In genomic region chr11:98754621-98755181, GRCm38 (mm10) we compare ENCODE assay signal across 8 mouse cellular contexts. TPM values are rescaled to one million over a fixed set of nuclear protein-coding genes. Genes with fewer than 3 reads are reported as not detected.
DNase-seq lines count a peak whose midpoint lies in the region; ATAC-seq lines count a peak whose summit lies in the region.

No protein-coding gene starts in this region.

- 24% methylated on average over 7 of the region's 7 CpGs for WGBS in forebrain, embryonic 14.5 days
- 24% methylated on average over 7 of the region's 7 CpGs for WGBS in hindbrain, embryonic 13.5 days
- 28% methylated on average over 7 of the region's 7 CpGs for WGBS in limb, embryonic 10.5 days

- peak overlapping the region; percentile 63; the same call in 1 of the 2 replicates for H3K27ac ChIP-seq in forebrain, embryonic 14.5 days (ENCODE audit: low read depth, low read length)
- H3K27ac ChIP-seq in hindbrain, embryonic 13.5 days: peak overlapping the region; percentile 99
- H3K27ac ChIP-seq in limb, embryonic 10.5 days: peak overlapping the region; percentile 51

- ATAC-seq in forebrain, embryonic 14.5 days: peak; percentile 43
- no peak for ATAC-seq in hindbrain, embryonic 13.5 days (ENCODE audit: low FRiP score)

- H3K36me3 ChIP-seq in forebrain, embryonic 14.5 days (ENCODE audit: control insufficient read depth, insufficient read depth, low read length): peaks cover 63% of the 10 kb centered on the region
- H3K36me3 ChIP-seq in hindbrain, embryonic 13.5 days: peaks cover 59% of the 10 kb centered on the region
- H3K36me3 ChIP-seq in limb, embryonic 10.5 days: peaks cover 26% of the 10 kb centered on the region

- H3K4me3 ChIP-seq in forebrain, embryonic 14.5 days (ENCODE audit: low read depth, low read length): no peak overlapping the region
- no peak overlapping the region for H3K4me3 ChIP-seq in hindbrain, embryonic 13.5 days
- H3K4me3 ChIP-seq in limb, embryonic 10.5 days: no peak overlapping the region

- H3K9ac ChIP-seq in forebrain, embryonic 14.5 days (ENCODE audit: low read length): no peak overlapping the region
- peak overlapping the region; percentile 30; the same call in 1 of the 2 replicates for H3K9ac ChIP-seq in hindbrain, embryonic 13.5 days

- H3K9me3 ChIP-seq in forebrain, embryonic 14.5 days (replicated peaks; ENCODE audit: control insufficient read depth, low read length): no peaks in the 10 kb centered on the region
- H3K9me3 ChIP-seq in hindbrain, embryonic 13.5 days: no peaks in the 10 kb centered on the region
- H3K9me3 ChIP-seq in limb, embryonic 10.5 days (replicated peaks): no peaks in the 10 kb centered on the region

- H3K27me3 ChIP-seq in forebrain, embryonic 14.5 days (replicated peaks; ENCODE audit: control insufficient read depth, insufficient read depth, low read length): no peaks in the 10 kb centered on the region
- H3K27me3 ChIP-seq in hindbrain, embryonic 13.5 days: no peaks in the 10 kb centered on the region
- H3K27me3 ChIP-seq in limb, embryonic 10.5 days (ENCODE audit: low read depth, poor library complexity, severe bottlenecking): no peaks in the 10 kb centered on the region

- peaks cover 29% of the 10 kb centered on the region for H3K4me1 ChIP-seq in forebrain, embryonic 14.5 days (ENCODE audit: control insufficient read depth, insufficient read depth, low read length)
- H3K4me1 ChIP-seq in hindbrain, embryonic 13.5 days (replicated peaks): peaks cover 65% of the 10 kb centered on the region
- peaks cover 45% of the 10 kb centered on the region for H3K4me1 ChIP-seq in limb, embryonic 10.5 days

- peak; percentile 51 to 77 for DNase-seq in layer of hippocampus, adult 18-20 months (ENCODE audit: low spot score in 2 of 2)
- no peak for DNase-seq in layer of hippocampus, postnatal 14 days (ENCODE audit: low spot score in 2 of 2)
- peak; percentile 75 for DNase-seq in c-Kit-positive CD71-positive TER-119-positive erythroid progenitor cells, embryonic 14.5 days (ENCODE audit: low spot score)
- peak; percentile 81 for DNase-seq in forebrain, embryonic 14.5 days (ENCODE audit: low spot score)
- DNase-seq in limb, embryonic 10.5 days (ENCODE audit: low spot score): peak; percentile 90
- DNase-seq in mesoderm, embryonic 11.5 days (ENCODE audit: low read depth, low spot score): peak; percentile 89
- DNase-seq in spleen, adult 12 weeks (ENCODE audit: low spot score): peak; percentile 62

- no peak overlapping the region for H3K4me2 ChIP-seq in forebrain, embryonic 14.5 days (ENCODE audit: low read length)
- H3K4me2 ChIP-seq in hindbrain, embryonic 13.5 days: no peak overlapping the region

RNA-seq across cellular contexts. Expression of gene Thra, which starts 14.3 kb away (rescaled TPM):
- total RNA-seq in layer of hippocampus, adult 18-20 months (2021): 1,000 to 10,000 TPM; 1,110 to 1,111 TPM
- 1,000 to 10,000 TPM; 1,264 to 1,291 TPM for total RNA-seq in layer of hippocampus, postnatal 14 days (2021)
- 164 and 199 TPM in 2 replicates for polyA plus RNA-seq in forebrain, embryonic 14.5 days (2014; fragmentation: Nextera tagmentation; extraction: Ambion mirVana)
- polyA plus RNA-seq in hindbrain, embryonic 13.5 days (2015; fragmentation: Nextera tagmentation; extraction: Ambion mirVana): 117 and 122 TPM in 2 replicates
- 6.3 and 11.6 TPM in 2 replicates for polyA plus RNA-seq in limb, embryonic 10.5 days (2016; fragmentation: Nextera tagmentation; extraction: Ambion mirVana)

RNA-seq across cellular contexts. Expression of gene Nr1d1, which starts 20.4 kb away (rescaled TPM):
- total RNA-seq in layer of hippocampus, adult 18-20 months (2021): 10 to 100 TPM; 66.6 to 84.3 TPM
- total RNA-seq in layer of hippocampus, postnatal 14 days (2021): 10 to 100 TPM; 53.3 to 65.3 TPM
- polyA plus RNA-seq in forebrain, embryonic 14.5 days (2014; fragmentation: Nextera tagmentation; extraction: Ambion mirVana): 2.2 and 3.1 TPM in 2 replicates
- polyA plus RNA-seq in hindbrain, embryonic 13.5 days (2015; fragmentation: Nextera tagmentation; extraction: Ambion mirVana): 1.9 and 2.4 TPM in 2 replicates
- 1.2 and 1.5 TPM in 2 replicates for polyA plus RNA-seq in limb, embryonic 10.5 days (2016; fragmentation: Nextera tagmentation; extraction: Ambion mirVana)

RNA-seq across cellular contexts. Expression of gene Med24, which starts 25.5 kb away (rescaled TPM):
- 100 to 1,000 TPM; 126 TPM for total RNA-seq in layer of hippocampus, adult 18-20 months (2021)
- total RNA-seq in layer of hippocampus, postnatal 14 days (2021): 100 to 1,000 TPM; 109 to 110 TPM
- 76.0 and 85.9 TPM in 2 replicates for polyA plus RNA-seq in forebrain, embryonic 14.5 days (2014; fragmentation: Nextera tagmentation; extraction: Ambion mirVana)
- 72.4 and 75.2 TPM in 2 replicates for polyA plus RNA-seq in hindbrain, embryonic 13.5 days (2015; fragmentation: Nextera tagmentation; extraction: Ambion mirVana)
- polyA plus RNA-seq in limb, embryonic 10.5 days (2016; fragmentation: Nextera tagmentation; extraction: Ambion mirVana): 77.3 and 82.6 TPM in 2 replicates

RNA-seq across cellular contexts. Expression of gene Msl1, which starts 40.6 kb away (rescaled TPM):
- total RNA-seq in layer of hippocampus, adult 18-20 months (2021): 100 to 1,000 TPM; 178 to 183 TPM
- total RNA-seq in layer of hippocampus, postnatal 14 days (2021): 100 to 1,000 TPM; 149 to 161 TPM
- 19.3 and 20.5 TPM in 2 replicates for polyA plus RNA-seq in forebrain, embryonic 14.5 days (2014; fragmentation: Nextera tagmentation; extraction: Ambion mirVana)
- polyA plus RNA-seq in hindbrain, embryonic 13.5 days (2015; fragmentation: Nextera tagmentation; extraction: Ambion mirVana): 31.5 and 33.0 TPM in 2 replicates
- polyA plus RNA-seq in limb, embryonic 10.5 days (2016; fragmentation: Nextera tagmentation; extraction: Ambion mirVana): 22.8 and 25.0 TPM in 2 replicates

RNA-seq across cellular contexts. Expression of gene Casc3, which starts 50.0 kb away (rescaled TPM):
- total RNA-seq in layer of hippocampus, adult 18-20 months (2021): 10 to 100 TPM; 57.0 to 58.4 TPM
- total RNA-seq in layer of hippocampus, postnatal 14 days (2021): 10 to 100 TPM; 56.7 to 59.7 TPM
- 41.0 and 45.0 TPM in 2 replicates for polyA plus RNA-seq in forebrain, embryonic 14.5 days (2014; fragmentation: Nextera tagmentation; extraction: Ambion mirVana)
- polyA plus RNA-seq in hindbrain, embryonic 13.5 days (2015; fragmentation: Nextera tagmentation; extraction: Ambion mirVana): 48.7 and 50.2 TPM in 2 replicates
- polyA plus RNA-seq in limb, embryonic 10.5 days (2016; fragmentation: Nextera tagmentation; extraction: Ambion mirVana): 46.7 and 51.9 TPM in 2 replicates

Comparison
In these comparisons a context has a peak if more than half of its experiments do, and no peak if none do; other contexts are left out.
1. DNase-seq: peak in layer of hippocampus, adult 18-20 months (2 of 2), c-Kit-positive CD71-positive TER-119-positive erythroid progenitor cells, embryonic 14.5 days (single experiment), forebrain, embryonic 14.5 days (single experiment), limb, embryonic 10.5 days (single experiment), mesoderm, embryonic 11.5 days (single experiment) and spleen, adult 12 weeks (single experiment); none in layer of hippocampus, postnatal 14 days (0 of 2).
2. Peak in every context shown above with its lines, with median percentiles within 50 percentile points of each other: H3K27ac ChIP-seq.